Mouse (Mus musculus): ENCODE results near the gene Fam43a.

Fam43a gene

GRCm38 (mm10) chr16:30633906-30634746 is 34.6 kb downstream of the Fam43a start:
- DNase-seq = no peak

GRCm38 (mm10) chr16:30638586-30638985 is 39.1 kb downstream of the Fam43a start:
- DNase-seq = no peak

DNA sequence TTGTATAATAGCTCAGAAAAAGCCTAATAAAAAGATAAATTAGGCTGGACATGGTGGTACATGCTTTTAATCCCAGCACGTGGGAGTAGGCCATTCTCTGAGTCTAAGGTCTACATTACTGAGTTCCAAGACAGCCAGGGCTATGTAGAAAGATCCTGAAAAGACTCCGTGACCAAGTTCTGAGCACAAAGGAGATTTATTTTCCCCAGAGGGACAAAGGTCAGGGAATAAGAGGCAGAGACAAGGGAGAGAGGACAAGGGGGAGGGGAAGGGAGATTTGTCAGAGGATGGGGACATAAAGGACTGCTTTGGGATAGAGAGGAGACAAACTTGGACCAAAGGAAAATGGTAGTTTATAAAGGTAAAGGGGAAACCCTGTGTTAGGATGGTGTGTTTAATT is 41.1 kb downstream of the Fam43a start:
- DNase-seq = no peak

DNA sequence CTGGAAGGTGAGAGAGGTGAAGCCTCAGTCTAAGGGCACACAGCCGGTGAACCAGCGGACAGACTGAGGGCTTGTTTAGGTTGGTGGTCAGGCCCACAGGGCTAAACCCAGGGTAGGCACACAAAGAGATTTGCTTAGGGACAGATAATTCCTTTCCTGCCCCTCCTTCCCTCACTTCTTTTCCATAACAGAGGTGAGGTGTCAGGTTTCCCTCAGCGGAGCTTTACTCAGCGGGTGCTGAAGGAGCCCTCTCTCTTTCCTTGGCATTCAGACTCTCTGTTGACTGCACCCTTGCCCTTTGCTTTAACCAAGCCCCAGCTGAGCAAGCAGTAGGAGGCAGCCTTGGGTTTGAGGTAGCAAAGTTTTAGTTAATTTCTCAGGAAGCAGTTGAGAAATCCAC is 41.9 kb downstream of the Fam43a start:
- DNase-seq = no peak

- DNase-seq = no peak
These were observed 42.7 kb downstream of the Fam43a start for GRCm38 (mm10) chr16:30642229-30642628.

- DNase-seq = no peak
These were observed 45.5 kb downstream of the Fam43a start for GRCm38 (mm10) chr16:30644981-30645380.

- DNase-seq = peak; percentile 56
These were observed 46.5 kb downstream of the Fam43a start for GRCm38 (mm10) chr16:30645841-30646558.

GRCm38 (mm10) chr16:30646856-30647255 is 47.3 kb downstream of the Fam43a start:
- DNase-seq = no peak

DNA sequence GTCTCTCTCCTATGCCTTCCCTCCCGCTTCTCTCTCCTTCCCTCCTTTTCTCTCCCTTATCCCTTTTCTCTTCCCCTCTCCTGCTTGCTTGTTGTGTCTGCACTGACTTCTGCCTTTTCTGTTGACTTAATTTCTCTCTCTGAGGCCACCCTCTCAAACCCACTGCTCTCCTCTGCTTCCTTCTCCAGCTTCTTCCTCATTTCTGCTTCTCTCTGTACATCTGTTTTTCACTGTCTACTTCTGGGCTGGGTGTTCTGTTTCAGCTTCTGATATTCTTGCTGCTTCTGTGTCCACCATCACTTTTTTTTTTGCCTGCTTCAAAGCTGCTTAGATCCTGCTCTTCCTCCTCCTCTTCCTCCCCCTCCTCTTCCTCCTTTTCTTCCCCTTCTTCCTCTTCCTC is 51.8 kb downstream of the Fam43a start:
- no peak for DNase-seq
